Mouse (Mus musculus) T-helper 1 cell (primary cell): Measurements from ENCODE around the gene Mup5.
"Not testable (repeated sequence)": the region's sequence is repeated elsewhere in the genome, so short reads cannot be mapped to it uniquely, and the experiment has no call there.

ENCODE experiments used
- in situ Hi-C: fragments of 300-600 bp; cut with MboI, MseI; formaldehyde crosslinking; loops from one replicate; pipeline ENCODE4 v1.15.1; 2025; ENCODE audit warnings: high pct_unique_total_duplicates

Gene Mup5

GRCm38 (mm10) chr4:61834952-61835708 is at the start of gene Mup5:
Mup5 (minus strand) TSS chr4:61835233.
- in situ Hi-C loops = loop anchor here (10.0 to 25.0 kb wide), 4 partner anchors 670 to 1698 kb away; partner anchors contain the start of gene Mup22

DNA sequence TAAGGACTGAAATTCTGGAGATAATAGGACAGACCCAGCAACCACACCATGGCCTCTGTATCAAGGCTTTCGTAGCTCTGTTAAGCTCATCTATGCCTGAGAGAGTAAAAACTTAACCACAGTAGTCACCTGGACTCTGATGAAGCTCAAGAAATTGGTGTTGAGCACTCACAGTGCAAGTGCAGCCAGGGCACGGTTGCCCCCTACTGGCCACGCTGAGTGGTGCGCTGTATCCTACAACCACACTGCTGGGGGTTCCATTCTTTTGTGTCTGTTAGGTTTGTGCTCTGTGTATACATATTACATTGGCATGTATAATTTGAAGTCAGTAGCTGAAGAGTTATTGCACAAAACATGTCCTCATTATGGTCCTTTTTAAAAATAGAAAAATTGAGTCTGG is 23.1 kb upstream of the Mup5 start:
- in situ Hi-C loops = no loop called here

- in situ Hi-C loops = no loop called here
Measured at GRCm38 (mm10) chr4:61855831-61856698, 21.0 kb upstream of the Mup5 start.

DNA sequence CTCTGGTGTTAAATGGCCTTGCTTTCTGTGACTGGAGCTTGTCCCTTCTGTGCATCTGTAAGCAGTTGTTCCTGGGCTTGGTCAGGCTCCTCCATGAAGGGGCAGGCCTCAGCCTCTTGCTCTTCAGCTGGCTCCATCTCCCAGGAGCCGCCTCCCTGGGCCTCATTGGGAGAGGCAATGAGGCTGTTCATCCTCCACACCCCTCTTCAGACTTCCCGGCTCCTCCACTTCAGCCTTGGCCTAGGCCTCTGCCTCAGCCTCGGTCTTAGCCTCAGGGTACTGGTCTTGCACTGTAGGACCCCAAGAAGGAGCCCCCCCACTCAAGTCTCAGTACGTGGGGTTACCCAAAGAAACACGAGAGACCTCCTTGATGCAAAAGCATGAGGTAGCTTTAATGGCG is 20.3 kb upstream of the Mup5 start:
- in situ Hi-C loops = no loop called here

DNA sequence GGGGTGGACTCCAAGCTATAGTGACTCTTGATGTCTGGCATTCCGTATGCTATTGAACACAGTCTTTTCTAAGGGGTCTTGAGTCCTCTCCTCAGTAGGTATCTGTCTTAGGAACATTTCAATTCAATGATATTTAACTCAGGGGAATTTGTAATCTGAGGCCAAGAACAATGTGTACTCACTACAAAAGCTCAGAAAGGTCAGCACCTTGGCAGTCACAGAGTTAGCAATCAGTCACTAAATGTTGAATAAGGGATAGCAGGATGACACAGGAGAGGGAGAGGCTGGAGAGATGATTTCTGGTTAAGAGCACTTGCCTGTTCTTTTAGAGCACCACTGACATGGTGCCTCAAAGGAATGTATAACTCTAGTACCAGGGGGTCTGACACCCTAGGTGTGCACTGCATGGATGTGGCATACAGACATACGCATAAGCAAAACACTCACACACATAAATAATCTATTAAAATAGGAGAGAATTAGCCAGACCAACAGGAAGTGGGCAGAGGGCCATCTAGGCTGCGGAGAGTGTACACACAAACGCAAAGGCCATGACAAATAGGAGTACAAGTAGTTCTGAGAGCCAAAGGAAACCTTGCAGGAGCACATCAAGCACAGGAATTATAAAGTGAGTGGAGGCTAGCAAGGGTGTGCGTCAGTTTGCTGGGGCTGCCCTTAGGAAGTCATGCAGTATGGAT is 9.9 kb upstream of the Mup5 start:
- in situ Hi-C loops = loop anchor here (25.0 kb wide), 2 partner anchors 1033 to 1708 kb away; partner anchors contain the start of gene Mup22

DNA sequence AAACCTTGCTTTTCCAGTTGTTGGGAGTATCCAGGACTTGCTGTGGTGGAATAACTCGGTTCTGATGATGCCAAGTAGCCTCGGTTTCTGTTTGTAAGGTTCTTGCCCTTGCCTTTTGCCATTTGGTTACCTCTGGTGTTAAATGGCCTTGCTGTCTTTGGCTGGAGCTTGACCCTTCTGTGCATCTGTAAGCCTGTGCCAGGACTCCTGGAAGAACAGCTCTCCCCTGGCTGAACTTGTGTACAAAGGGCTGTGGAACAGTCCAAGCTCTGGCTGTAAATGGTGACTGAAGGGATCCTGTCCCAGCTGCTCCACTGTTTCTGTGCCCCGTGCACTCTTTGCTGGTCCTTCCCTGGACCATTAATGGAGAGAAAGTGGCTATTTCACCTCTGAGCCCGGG is 5.8 kb downstream of the Mup5 start:
- in situ Hi-C loops = loop anchor here (25.0 kb wide), 2 partner anchors 1017 to 1692 kb away; partner anchors contain the start of gene Mup22

GRCm38 (mm10) chr4:61823185-61823584 is 11.8 kb downstream of the Mup5 start:
- in situ Hi-C loops = loop anchor here (25.0 kb wide), 1 partner anchor 111 kb away; no protein-coding TSS in a partner anchor

DNA sequence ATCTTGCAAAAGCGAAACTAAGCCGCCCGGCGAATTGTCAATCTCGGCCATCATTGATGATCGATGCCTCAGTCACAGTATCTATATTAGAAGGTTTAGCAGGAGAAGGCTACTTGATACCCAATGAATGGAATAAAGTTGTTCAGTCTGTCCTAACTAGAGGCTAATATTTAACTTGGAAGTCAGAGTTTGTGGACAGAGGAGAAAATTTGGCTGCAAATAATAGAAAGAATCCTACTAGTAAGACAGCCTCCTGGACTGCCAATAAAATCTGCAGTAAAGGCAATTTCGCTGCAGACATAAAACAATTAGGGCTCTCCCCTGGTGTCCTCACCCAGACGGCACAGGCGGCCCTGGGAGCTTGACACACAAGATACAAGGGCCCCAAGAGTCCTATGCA is 12.5 kb downstream of the Mup5 start:
- in situ Hi-C loops = loop anchor here (25.0 kb wide), 1 partner anchor 110 kb away; no protein-coding TSS in a partner anchor

DNA sequence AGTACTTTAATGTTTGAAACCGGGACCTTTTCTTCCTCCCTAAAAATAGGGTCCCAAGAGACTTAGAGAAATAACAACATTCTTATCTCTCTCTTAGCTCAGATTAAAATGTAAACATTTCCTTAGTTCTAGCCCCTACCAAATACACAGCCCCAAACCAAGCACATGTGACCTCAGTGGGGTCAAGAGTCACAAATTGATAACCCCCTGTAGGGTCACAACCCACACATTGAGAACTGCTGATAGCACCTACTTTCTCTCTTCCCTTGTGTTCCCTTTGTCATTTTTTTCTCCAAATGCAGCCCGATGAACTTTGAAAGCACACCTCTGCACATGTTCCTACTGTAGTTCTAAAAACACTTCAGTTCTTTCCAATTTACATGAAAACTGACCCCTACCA is 19.4 kb downstream of the Mup5 start:
- in situ Hi-C loops = loop anchor here (25.0 kb wide), 1 partner anchor 103 kb away; no protein-coding TSS in a partner anchor

GRCm38 (mm10) chr4:61813435-61813834 is 21.6 kb downstream of the Mup5 start:
- in situ Hi-C loops = loop anchor here (25.0 kb wide), 1 partner anchor 101 kb away; no protein-coding TSS in a partner anchor

- in situ Hi-C loops = loop anchor here (25.0 kb wide), 1 partner anchor 99 kb away; no protein-coding TSS in a partner anchor
Measured at GRCm38 (mm10) chr4:61811193-61811592, 23.8 kb downstream of the Mup5 start.

DNA sequence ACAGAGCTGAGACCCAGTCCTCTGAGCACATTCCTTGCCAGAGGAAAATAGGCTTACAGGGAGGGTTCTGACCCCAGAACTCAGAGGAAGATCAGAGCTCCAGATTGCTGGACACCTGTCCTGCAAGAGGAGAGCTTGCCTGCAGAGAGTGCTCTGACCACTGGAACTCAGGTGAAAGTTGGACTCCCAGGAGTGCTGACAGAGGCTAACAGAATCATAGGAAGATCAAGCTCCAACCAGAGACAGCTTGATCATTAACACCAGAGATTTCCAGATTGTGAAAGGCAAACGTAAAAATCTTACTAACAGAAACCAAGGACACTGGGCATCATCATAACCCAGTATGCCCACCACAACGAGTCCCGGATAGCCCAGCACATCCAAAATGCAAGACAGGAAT is 26.1 kb downstream of the Mup5 start:
- in situ Hi-C loops = loop anchor here (10.0 to 25.0 kb wide), 2 partner anchors 97 to 354 kb away; no protein-coding TSS in a partner anchor

- in situ Hi-C loops = loop anchor here (10.0 kb wide), 1 partner anchor 255 kb away; no protein-coding TSS in a partner anchor
Measured at GRCm38 (mm10) chr4:61789699-61790098, 45.3 kb downstream of the Mup5 start.

DNA sequence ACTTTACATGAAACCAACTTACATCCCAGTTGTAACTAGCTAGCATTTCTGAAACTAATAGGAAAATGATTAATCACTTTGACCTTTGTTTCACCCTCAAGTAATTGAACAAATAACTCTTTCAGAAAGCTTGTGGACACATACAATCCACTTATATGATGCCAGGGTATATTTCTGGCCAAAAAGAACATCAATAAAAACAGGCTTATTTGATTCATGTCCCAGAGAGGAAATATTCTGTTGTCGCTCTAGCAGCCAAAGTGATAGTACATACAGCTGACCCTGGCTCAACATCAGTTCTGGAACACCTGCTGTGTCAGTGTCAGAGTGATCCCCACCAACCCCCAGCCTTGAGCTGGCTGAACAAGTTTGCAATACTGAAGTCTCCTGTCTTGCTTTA is 50.8 kb downstream of the Mup5 start:
- in situ Hi-C loops = not testable (repeated sequence)

DNA sequence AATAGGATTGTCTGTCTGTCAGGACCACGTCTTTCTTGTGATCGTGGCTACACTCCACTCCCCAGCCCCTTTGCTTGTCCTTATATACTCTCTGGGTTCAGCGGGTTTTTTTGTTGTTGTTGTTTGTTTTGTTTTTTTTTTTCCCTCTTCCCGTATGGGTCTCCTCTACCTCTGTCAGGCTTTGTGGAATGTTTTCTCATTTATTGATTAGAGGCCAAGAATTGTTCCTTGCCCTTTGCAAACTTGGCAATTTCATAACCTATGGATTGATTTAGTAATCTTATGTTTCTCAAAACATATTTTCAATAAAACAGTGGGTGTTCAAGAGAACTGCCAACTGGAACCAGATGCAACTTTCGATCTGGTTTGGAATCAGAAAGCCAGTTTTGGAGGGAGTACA is 52.9 kb downstream of the Mup5 start, which contains the start of gene Mup19:
Mup19 (minus strand) TSS at position 101 of the 400 bp plus-strand sequence.
- in situ Hi-C loops = not testable (repeated sequence)
